Mouse (Mus musculus) granulocyte monocyte progenitor cell, adult 5-6 weeks (primary cell): Measurements from ENCODE around the gene Mgat4b. TPM values are rescaled to one million over a fixed set of nuclear protein-coding genes. Genes with fewer than 3 reads are reported as not detected.

Experiments used
- ATAC-seq: replicated peaks from 2 replicates; pipeline ENCODE4 v1.8.0; 2016; ENCODE audit warnings: mild to moderate bottlenecking, moderate TSS enrichment, inconsistent platforms; ENCODE audit not compliant: poor library complexity, severe bottlenecking
- total RNA-seq, 2 experiments: library from RNA; stranded (forward) in 1 of 2; stranded (reverse) in 1 of 2; fragments of 200-712, 200-1000 nt in 1 of 2; fragments of >200 nt in 1 of 2; fragmentation: Nextera tagmentation in 1 of 2; gene quantifications; 2 replicates each; pipeline ENCODE4 v1.2.3; 2014 to 2017

The Mgat4b gene
- total RNA-seq, 2 experiments from 2014 or later, result 14.6 to 22.7 TPM

GRCm38 (mm10) chr11:50223783-50224662, 13.3 kb downstream of the Mgat4b start:
- ATAC-seq, result peak; percentile 52

DNA sequence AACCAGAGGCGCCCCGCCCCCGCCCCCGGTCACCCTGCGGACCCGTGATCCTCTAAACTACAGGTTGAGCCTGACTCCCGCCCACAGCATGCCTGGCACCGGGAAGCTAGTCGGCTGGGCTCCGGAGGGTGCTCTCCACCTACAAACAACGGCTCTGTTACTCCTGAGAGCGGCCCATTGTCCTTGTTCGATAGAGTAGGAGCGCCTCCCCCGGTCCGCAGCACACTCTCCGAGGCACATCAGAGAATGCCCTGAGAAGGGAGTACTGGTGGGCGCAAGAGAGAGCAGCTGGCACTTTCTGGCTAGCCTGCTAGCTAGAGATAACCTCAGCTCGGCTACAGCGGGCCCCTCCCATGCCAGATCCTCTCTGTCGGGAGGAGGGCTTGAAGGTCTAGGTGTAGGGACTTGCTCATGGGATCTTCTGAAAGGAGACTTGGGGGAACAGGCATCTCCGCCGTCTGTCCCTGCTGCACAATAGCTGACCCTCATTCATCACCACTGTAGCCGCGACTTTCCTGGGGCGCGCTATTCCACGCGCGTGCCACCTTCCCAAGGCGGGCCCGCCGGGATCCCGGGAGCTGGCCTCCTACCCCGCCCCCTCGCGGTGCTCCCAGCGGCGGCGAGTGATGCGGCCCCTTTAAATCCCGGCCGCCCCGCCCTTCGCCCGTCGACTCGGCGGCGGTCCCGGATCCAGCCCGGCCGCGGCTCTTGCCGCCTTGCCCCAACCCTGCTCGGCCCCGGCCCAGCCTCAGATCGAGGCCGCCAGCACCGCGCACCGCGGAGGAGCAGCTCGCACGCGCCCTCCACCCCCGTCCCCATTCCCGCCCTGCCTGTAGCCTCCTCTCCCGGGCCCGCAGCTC, 14.2 kb downstream of the Mgat4b start:
- peak; percentile 42 for ATAC-seq

GRCm38 (mm10) chr11:50225611-50226378, 15.1 kb downstream of the Mgat4b start:
- ATAC-seq, result no peak

DNA sequence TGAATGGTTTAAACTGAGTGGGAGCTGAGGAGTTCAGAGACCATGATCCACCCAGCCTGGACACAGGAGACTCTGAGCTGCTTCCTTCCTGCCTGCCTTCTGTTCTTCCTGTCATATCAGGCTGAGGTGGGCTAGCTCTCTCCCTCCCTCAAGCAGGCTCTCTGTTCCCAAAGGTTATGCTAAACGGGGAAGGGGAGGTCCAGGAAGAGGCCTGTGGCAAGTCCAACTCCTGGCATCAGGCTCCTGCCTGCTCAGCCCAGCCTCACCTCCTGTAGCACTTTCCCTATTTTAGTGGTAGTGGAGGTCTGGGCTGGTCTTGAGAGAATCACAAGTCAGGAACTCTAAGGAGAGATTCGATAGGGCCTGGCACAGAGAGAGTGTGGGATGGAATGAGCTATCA, 15.7 kb downstream of the Mgat4b start:
- no peak for ATAC-seq

DNA sequence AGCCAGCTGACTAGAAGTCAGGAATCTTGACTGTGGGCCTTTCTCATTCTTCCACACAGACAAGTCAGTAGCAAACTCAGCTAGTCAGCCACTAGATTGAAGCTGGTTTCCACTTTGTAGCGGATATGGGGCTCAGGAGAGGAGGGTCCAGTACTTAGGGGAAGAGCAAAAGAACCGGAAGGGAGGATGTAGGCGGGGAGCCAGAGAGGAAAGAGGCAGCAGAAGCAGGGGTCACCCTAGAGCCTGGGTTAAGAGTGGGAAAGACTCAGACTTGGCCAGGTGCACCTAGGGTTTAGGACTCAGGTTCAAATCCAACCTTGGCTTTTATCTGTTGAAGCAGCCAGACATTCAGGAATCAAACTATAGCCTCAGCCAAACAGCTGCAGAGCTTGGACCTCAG, 16.5 kb downstream of the Mgat4b start:
- ATAC-seq, result no peak

DNA sequence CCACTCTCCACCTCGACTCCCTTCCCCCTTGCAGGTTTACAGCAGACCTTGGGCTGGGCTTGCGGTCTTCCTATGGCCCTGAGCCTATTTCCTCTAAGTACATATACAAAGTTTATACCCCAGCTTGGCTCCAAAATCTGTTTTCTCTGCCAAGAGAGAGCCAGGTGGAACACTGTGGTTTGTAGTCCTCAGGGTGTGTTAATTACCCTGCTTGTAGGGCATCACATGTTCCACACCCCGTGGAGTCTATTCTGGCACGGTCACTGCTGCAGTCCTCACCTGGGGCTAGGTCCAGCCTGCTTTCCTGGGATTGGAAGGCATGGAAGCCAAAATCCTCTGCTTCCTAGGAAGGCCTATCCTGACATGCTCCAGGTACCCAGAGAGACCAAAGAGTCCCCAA, 17.0 kb downstream of the Mgat4b start:
- ATAC-seq, result no peak

DNA sequence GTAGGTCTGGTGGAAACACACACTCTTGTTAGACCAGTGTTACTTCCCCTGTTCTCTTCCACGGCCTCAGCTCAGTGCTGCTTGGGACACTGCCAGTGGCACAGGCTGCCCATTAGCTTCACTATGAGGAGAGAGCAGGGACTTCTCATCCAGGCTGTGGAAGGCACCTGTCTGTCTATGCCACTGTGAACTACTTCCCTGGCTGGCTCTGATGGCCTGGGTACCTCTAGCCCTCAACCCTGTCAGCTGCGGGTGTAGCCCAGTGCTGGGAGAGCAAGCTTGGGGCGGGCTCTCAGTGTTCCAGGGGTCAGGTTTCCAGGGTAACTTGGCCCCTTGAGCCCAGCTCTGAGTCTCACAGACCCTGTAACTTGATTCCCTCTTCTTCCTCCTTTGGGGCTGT, 18.1 kb downstream of the Mgat4b start:
- ATAC-seq, result no peak

DNA sequence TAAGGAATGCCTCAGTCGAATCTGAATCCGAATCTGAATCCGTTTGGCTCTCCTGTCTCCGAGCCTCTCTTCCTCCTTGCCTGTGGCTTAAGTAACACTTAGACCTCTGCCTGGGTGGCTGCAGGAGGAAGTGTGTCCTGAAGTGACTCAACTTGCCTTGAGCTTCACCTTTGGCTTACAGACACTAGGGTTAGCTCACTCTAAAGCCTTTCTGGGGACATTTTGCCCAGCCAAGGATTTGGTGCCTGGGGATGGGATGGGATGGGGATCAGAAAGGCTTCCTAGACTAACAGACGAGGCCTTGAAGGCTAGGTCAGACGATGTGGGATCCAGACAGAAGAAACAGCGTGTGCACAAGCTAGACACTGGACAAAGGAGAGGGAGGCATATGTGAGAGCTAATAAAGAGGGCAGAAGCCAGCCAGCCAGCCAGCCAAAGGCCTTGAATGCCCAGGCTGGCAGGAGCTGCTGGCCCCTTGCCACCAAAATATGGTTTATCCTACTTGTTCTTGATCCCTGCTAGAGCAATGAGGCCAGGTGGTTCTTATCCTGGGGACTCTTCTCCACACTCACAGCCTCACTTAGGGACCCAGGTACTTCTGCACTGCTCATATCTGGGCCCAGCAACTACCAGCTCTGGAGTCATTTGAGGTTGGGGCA, 18.7 kb downstream of the Mgat4b start:
- peak; percentile 47 for ATAC-seq

DNA sequence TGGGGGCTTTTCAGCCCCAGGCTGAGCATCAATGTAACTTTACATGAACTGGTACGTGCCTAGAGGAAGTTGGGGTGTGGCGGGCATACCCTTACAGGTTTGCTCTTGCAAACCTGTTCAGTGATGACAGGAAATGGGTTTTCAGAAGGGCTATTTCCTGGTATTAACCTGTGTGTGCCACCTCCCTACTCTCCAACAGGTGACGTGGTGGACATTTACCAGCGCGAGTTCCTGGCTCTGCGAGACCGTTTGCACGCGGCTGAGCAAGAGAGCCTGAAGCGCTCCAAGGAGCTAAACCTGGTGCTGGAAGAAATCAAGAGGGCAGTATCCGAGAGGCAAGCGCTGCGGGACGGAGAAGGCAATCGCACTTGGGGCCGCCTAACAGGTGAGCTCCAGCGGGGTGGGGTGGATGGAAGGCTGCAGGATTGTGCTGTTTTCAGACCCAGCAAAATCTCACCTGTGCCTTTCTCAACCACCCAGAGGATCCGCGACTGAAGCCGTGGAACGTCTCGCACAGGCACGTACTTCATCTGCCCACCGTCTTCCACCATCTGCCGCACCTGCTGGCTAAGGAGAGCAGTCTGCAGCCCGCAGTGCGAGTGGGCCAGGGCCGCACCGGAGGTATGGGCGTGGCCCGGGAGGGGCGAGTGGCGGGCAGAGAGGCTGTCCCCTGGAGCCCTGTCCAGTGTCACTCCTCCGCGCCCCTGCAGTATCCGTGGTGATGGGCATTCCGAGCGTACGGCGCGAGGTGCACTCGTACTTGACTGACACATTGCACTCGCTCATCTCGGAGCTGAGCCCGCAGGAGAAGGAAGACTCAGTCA, 20.0 kb downstream of the Mgat4b start:
- no peak for ATAC-seq

GRCm38 (mm10) chr11:50231411-50231810, 20.7 kb downstream of the Mgat4b start:
- peak; percentile 30 for ATAC-seq

DNA sequence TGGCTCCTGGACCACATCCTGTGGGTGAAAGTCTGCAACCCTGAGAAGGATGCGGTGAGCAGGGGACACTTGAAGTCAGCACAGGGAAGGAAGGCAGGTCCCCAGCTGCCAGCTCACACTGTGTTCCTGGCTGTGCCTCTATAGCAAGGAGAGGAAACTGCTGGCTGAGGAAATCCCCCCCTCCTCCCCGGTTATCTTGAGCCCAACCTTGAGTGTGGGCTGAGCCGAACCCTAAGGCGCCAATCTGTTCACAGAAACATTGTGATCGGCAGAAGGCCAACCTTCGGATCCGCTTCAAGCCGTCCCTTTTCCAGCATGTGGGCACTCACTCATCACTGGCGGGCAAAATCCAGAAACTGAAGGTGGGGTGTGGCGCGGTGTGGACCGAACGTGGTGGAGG, 22.3 kb downstream of the Mgat4b start:
- no peak for ATAC-seq

DNA sequence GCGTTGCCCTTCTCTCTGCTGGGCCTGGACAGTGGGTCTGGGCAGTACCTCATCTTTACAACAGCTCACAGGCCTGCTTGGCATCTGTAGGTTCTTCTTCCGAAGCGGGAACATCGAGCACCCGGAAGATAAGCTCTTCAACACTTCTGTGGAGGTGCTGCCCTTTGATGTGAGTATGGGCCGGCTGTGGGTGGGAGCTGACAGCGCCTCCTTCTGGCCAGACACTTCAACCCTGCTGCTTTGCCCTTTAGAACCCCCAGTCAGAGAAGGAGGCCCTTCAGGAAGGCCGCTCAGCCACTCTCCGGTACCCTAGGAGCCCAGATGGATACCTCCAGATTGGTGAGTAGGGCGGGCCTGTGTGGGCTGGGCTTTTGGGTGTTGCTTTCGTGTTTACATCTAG, 23.3 kb downstream of the Mgat4b start:
- no peak for ATAC-seq

GRCm38 (mm10) chr11:50234606-50235005, 23.9 kb downstream of the Mgat4b start:
- ATAC-seq, result no peak

DNA sequence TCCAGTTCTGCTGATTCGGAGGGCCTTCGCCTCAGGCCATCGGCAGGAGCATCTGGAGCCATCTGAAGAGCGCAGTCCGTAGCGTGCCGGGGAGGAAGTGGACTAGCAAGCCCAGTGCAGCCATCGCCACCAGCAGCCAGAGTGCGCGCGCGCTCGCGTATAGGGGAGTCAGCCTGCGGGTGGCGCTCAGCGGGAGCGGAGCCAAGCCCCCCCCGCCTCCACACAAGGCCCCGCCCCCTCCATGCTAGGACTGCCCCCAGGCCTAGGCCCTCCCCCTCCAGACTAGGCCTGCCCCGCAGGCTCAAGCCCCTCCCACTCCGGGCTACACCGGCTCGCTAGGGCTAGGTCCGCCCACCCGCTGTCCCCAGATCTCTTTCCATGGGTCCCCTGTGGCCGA, 25.8 kb downstream of the Mgat4b start:
- peak; percentile 70 for ATAC-seq

GRCm38 (mm10) chr11:50236937-50237835, 26.5 kb downstream of the Mgat4b start:
- no peak for ATAC-seq

DNA sequence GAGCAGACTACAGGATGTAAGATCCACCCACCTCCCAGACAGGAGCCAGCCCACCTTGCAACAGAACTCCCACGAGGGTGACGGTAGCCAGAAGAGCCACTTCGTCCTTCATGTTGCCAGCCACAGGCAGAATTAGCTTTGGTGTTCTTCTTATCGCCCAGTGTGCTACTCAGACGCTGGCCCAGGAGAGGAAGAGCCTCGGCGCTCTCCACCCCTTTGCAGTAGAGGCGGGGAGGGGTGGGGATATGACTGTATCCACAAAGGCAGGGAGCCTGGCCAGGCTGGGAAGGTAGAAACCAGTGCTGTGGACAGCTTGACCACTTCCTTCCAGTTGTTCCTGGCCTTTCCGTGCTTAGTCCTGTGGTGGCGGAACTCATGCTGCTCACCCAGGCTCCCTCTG, 27.6 kb downstream of the Mgat4b start, which contains the start of gene Ltc4s:
Gene Ltc4s (minus strand): TSS at position 293 of the 400 bp plus-strand sequence.
- peak; percentile 25 for ATAC-seq

- ATAC-seq, result peak; percentile 31
These were observed 28.4 kb downstream of the Mgat4b start for GRCm38 (mm10) chr11:50238821-50239791.
